Mouse (Mus musculus) left cerebral cortex, postnatal 14 days (tissue): ENCODE measurements around the gene Raet1e. TPM values are rescaled to one million over a fixed set of nuclear protein-coding genes. Genes with fewer than 3 reads are reported as not detected.
"Not testable (repeated sequence)": the region's sequence is repeated elsewhere in the genome, so short reads cannot be mapped to it uniquely, and the experiment has no call there.

Experiments used
- DNase-seq, 2 experiments: peaks; one replicate each; pipeline ENCODE4 v3.0.0; 2021 to 2022; ENCODE audit warnings: low spot score in 2 of 2, mixed read lengths in 1 of 2
- intact Hi-C: fragments of 180-260 bp; cut with DNase I; formaldehyde crosslinking; loops from one replicate; pipeline ENCODE4 v1.15.1; 2025
- total RNA-seq, 2 experiments: library from RNA; stranded (reverse); gene quantifications; 2 replicates each; pipeline ENCODE4 v1.2.3; 2021

Gene Raet1e
- total RNA-seq, 2 experiments from 2014 or later = not detected

DNA sequence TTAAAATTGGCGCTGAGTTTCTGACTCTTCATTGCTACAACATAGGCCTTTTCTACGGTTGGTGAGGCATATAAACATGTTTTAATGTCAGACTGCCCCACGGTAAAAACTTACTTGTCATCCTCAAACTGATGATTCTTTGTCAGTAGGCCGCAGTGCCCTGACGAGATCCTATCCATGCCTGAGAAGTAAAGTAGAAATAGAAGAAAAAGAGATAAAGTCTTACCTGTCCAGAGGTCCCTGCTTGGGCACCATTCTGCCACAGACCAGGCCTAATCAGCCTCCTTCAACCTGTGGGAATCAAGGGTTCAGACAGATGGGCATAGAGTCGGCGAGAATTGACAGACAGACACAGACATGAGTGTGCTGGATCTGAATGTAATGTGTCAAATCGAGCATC, 106.7 kb downstream of the Raet1e start:
- no peak for DNase-seq
- intact Hi-C loops = no loop called here

GRCm38 (mm10) chr10:22270879-22271786, 112.8 kb downstream of the Raet1e start:
- intact Hi-C loops, DNase-seq: not testable (repeated sequence)

DNA sequence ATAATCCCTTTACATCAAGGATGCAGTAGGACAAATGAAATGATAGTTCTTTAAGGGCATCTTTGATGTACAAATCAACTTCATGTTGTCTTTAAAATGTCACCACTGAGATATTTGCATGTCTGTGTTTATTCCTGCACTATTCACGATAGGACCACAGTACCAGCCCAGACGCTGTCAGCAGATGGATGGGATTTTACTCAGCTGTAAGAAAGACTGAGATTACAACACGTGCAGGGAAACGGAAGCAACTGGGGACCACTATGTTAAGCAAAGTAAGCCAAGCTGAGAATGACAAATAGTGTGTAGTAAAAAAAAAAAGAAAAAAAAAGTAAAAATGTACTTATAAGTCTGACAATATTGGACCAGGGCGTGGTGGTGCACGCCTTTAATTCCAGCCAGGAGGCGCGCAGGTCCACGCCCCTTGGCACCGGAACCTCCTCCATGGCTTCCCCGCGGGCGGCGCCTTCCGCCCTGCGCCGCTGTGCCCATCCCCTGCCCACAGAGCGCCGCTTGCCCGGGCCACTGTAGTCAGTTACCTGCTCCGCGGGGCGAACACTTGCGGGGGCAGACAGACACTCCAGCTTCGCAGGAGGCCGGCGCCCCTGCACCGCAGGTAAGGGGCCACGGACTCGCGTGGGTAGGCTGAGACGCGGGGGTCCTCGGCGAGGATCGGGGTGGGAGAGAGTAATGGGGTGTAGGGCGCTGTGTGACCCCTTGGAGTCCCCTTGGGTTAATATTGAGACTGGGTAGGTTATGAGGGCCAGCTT, 114.7 kb downstream of the Raet1e start:
- DNase-seq, intact Hi-C loops: not testable (repeated sequence)

DNA sequence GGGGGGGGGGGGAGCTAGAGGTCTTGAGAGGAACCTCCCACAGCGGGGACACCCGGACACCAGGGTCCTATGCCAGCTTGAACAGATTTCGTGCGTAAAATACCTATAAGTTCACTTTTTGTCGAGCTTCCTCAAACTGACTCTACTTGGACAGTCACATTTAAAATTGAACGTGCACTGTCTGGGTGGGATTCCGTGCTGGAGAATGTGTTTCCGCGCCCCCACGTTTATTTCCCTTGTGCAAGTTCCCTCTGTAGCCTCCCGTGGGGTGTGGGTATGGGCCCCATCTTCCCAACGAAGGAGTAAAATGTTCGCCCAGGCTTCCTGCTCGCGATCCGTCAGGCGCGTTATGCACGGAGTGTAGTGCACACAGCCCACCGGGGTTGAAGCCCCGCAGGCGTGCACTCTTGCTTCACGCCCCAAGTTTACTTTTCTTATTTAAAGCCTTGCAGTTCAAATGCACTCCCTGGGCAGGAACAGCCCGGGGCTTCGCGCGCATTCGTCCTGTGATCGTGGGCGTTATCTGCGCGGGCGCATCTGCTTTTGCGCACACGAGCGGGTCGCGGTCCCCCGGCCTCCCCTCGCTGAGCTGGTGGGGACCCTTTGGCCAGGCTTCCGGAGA, 115.4 kb downstream of the Raet1e start:
- intact Hi-C loops = no loop called here
- DNase-seq = no peak

DNA sequence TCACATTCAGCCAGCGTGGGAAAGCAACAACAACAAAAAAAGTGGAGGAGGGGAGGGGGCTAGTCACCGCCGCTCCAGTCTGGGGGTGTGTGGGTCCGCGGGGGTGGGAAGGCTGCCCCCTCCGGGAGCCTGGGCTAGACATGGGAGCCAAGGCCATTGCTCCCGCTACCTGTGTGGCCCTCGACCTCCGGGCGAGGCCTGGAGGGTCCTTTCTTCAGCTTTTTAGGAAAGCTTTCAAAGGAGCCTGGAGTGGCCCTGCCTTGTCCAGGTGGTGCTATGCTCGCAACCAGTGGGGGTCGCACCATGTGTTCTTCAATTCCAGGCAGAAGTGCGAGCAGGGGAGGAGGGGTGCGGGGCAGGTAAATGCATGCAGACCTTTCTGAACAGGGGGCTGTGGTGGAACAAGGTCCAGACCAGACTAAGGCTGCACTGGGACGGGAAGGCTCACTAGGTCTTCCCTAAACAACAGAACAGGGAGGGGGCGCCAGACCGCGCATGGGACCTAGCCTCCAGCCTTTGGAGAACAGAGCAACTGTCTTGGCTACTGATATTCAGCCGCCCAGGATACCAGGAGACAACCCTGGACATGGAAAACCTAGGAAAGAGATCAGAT, 116.2 kb downstream of the Raet1e start:
- intact Hi-C loops = no loop called here
- no peak for DNase-seq

GRCm38 (mm10) chr10:22278468-22278867, 120.1 kb downstream of the Raet1e start:
- DNase-seq, intact Hi-C loops: not testable (repeated sequence)

- intact Hi-C loops = no loop called here
- no peak for DNase-seq
Measured at GRCm38 (mm10) chr10:22282816-22283215, 124.4 kb downstream of the Raet1e start.

DNA sequence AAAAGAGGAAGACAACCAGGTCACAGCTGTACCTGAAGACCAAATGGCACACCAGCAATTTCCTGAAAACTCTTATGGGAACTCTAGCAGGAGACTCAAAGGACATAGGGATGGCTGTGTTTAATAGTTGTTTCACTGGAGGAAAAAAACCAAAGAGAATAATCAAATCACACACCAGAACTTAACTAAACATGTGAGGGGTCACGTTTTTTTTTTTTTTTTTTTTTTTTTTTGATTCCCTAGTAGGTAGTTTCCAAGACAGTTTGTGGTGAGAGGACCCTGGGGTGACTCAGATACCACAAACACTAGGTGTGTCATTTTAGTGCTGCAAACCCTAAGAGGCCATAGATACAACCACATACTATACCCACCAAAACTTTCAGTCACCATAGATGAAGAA, 137.3 kb downstream of the Raet1e start:
- intact Hi-C loops = no loop called here
- DNase-seq = no peak

GRCm38 (mm10) chr10:22297033-22297762, 138.8 kb downstream of the Raet1e start:
- intact Hi-C loops = no loop called here
- DNase-seq = no peak

- intact Hi-C loops = no loop called here
- no peak for DNase-seq
Measured at GRCm38 (mm10) chr10:22297766-22298461, 139.5 kb downstream of the Raet1e start.

- no peak for DNase-seq
Measured at GRCm38 (mm10) chr10:22299324-22299723, 141.0 kb downstream of the Raet1e start.

GRCm38 (mm10) chr10:22301641-22302040, 143.3 kb downstream of the Raet1e start:
- intact Hi-C loops = no loop called here

More at GRCm38 (mm10) chr10:22299324-22299723, 141.0 kb downstream of the Raet1e start:
- intact Hi-C loops = no loop called here

GRCm38 (mm10) chr10:22302344-22303057, 144.1 kb downstream of the Raet1e start:
- DNase-seq = no peak
- intact Hi-C loops = no loop called here

More at GRCm38 (mm10) chr10:22301641-22302040, 143.3 kb downstream of the Raet1e start:
- DNase-seq = no peak

- DNase-seq = no peak
- intact Hi-C loops = no loop called here
Measured at GRCm38 (mm10) chr10:22303736-22304135, 145.4 kb downstream of the Raet1e start.

DNA sequence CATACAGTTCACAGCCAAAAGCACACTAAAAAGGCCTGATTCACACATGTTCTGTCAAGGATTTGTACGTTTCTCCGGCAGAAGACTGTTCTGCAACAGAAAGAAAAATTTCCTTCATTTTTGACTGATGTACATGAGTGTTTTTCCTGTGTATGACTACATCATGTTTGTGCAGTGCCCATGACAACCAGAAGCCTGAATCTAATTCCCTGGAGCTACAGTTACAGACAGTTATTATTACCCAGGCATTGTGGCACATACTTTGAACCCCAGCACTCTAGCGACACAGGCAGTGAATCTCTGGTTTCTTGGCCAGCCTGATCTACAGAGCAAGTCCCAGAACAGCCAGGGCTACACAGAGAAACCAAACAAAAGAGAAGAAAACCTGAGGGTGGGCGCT, 147.4 kb downstream of the Raet1e start:
- no peak for DNase-seq
- intact Hi-C loops = no loop called here

DNA sequence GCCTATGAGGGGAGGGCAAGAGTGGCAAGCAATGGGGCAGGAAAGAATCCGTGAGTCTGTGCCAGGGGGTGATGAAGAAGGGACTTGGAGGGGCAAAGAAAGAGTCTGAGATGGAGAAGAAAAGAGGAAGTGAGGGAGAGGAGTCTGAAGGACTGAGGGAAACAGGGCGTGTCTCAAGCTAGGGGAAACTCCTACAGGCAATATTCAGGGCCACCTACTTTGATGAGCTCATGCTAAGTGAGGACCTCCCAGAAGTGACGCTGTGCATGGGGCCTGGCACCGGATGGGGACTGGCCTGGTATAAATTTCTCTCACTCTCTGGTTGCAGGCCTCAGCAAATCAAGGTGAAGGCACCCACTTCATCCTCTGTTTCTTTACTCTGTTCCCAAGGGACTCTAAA, 148.1 kb downstream of the Raet1e start:
- intact Hi-C loops = no loop called here
- DNase-seq = no peak

DNA sequence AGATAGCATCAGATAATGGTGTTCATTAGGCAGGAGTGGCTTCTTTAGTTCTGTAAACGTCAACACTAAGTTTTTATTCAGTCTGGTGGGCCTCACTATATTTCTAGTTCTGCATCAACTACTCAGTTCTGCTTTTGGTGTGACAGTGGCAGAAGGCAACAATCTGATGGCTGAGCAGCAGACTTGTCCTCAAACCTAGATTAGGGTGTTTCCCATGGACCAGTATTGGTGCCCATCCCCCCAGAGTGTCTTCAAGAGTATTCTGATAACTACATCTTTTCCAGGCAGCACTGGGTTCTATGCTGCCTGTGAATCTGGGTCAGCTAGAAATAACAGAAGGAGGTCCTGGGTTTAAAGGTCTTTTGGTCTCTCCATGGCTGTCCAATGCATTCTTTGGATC, 149.9 kb downstream of the Raet1e start:
- intact Hi-C loops = no loop called here
- DNase-seq = no peak

DNA sequence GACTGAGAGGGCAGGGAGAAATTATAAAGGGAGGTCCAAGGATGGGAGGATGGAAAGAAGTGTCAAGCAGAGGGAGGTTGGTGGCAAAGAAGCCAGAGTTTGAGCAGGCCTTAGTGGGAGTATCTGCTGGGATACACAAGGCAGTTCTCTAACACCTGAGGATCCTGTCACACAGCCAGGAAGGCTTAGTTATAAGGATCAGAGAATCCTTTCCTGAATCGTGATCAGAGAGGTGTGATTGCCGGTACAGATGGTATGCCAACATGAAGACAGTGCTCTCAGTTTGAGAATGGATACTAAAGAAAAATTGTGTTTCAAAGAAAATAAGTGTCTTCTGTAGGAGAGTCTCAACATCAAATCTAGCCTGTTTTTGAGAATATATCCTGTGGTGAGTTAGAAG, 164.5 kb downstream of the Raet1e start:
- DNase-seq = peak in 1 of 2 experiments; percentile 6
- intact Hi-C loops = no loop called here
